Mouse (Mus musculus): ENCODE results near the gene Dab2.

GRCm38 (mm10) chr15:6296071-6296470 lies 3.5 kb upstream of the Dab2 start:
- no peak for TF ChIP-seq CTCF (IDR thresholded peaks at IDR 0.05; ENCODE audit: low read depth, low read length)
- no peak for TF ChIP-seq POLR2A (IDR thresholded peaks at IDR 0.05; ENCODE audit: extremely low read depth, insufficient read depth, low read length)

Measured in liver, adult 2 months (tissue).